ENCODE assay signal across 12 mouse cellular contexts in the genomic region with DNA sequence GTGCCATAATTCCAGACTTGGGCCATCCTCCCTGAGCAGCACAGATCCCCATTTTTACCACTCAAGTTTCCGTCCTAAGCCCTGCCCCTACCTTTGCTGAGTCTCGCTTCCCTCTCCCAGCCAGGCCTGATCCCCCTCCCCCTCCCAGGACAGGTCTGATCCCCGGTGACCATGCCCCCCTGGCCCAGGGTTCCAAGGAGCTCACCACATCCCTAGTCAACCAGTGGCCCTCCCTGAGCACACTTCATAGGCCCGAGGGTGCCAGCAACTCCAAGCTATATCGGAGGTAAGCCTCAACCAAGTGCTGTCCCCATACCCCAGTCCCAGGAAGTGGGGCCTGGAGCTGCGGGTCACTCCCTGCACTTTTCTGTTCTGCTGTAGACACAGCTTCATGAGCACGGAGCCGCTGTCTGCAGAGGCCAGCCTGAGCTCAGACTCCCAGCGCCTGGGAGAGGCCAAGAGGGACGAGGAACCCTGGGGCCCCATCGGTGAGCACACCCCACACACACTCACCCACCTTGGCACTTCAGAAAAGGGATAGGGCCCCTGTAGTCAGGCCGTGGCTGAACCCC. TPM values are rescaled to one million over a fixed set of nuclear protein-coding genes. Genes with fewer than 3 reads are reported as not detected.
DNase-seq lines count a peak whose midpoint lies in the region; ATAC-seq and TF ChIP-seq lines count a peak whose summit lies in the region.
"Had no signal": no experiment of that assay in that cellular context is flagged by ENCODE, and none has a peak within 500 bp of the region (broad histone marks: within the 10 kb centered on the region; RNA-seq: fewer than 3 reads in every experiment).

No protein-coding gene starts in this region.

- H3K27me3 ChIP-seq in liver, embryonic 13.5 days: peaks cover 78% of the 10 kb centered on the region
- peaks cover 60% of the 10 kb centered on the region for H3K27me3 ChIP-seq in liver, embryonic 11.5 days (replicated peaks; ENCODE audit: control insufficient read depth, insufficient read depth, low read length)
- H3K27me3 ChIP-seq in embryonic facial prominence, embryonic 10.5 days (replicated peaks; ENCODE audit: low read depth, poor library complexity, severe bottlenecking): peaks cover 82% of the 10 kb centered on the region
- H3K27me3 ChIP-seq in testis, adult 2 months (ENCODE audit: control insufficient read depth, insufficient read depth, low read length): no peaks in the 10 kb centered on the region

- H3K4me2 ChIP-seq in liver, embryonic 13.5 days: 0 out of 2 replicates have a peak overlapping the region, but pooled peaks have one; percentile 6
- no peak overlapping the region for H3K4me2 ChIP-seq in liver, embryonic 11.5 days

- H3K27ac ChIP-seq in liver, embryonic 13.5 days: no peak overlapping the region
- no peak overlapping the region for H3K27ac ChIP-seq in liver, embryonic 11.5 days (ENCODE audit: low read depth, low read length)
- no peak overlapping the region for H3K27ac ChIP-seq in embryonic facial prominence, embryonic 10.5 days (replicated peaks)
- no peak overlapping the region for H3K27ac ChIP-seq in testis, adult 2 months (ENCODE audit: control insufficient read depth, insufficient read depth, low read depth, low read length)

- H3K9ac ChIP-seq in liver, embryonic 13.5 days: peak overlapping the region; percentile 50; the same call in 1 of the 2 replicates
- H3K9ac ChIP-seq in liver, embryonic 11.5 days (ENCODE audit: low read depth, low read length): no peak overlapping the region

- 24% methylated on average over 12 of the region's 12 CpGs for WGBS in liver, embryonic 13.5 days (ENCODE audit: insufficient replicate concordance)
- WGBS in liver, embryonic 11.5 days: 24% methylated on average over 12 of the region's 12 CpGs
- 22% methylated on average over 12 of the region's 12 CpGs for WGBS in embryonic facial prominence, embryonic 10.5 days

- H3K4me3 ChIP-seq in liver, embryonic 13.5 days (replicated peaks): no peak overlapping the region
- no peak overlapping the region for H3K4me3 ChIP-seq in liver, embryonic 11.5 days (ENCODE audit: low read depth, low read length)
- H3K4me3 ChIP-seq in embryonic facial prominence, embryonic 10.5 days: 0 out of 2 replicates have a peak overlapping the region, but pooled peaks have one; percentile 19
- H3K4me3 ChIP-seq in testis, adult 2 months (ENCODE audit: control insufficient read depth, low read depth, low read length): peak overlapping the region; percentile 84
- H3K4me3 ChIP-seq: megakaryocyte, embryonic 14.5 days had no signal

- H3K4me1 ChIP-seq in liver, embryonic 13.5 days (replicated peaks): peaks cover 63% of the 10 kb centered on the region
- H3K4me1 ChIP-seq in liver, embryonic 11.5 days (replicated peaks; ENCODE audit: control insufficient read depth, insufficient read depth, low read length): peaks cover 15% of the 10 kb centered on the region
- peaks cover 56% of the 10 kb centered on the region for H3K4me1 ChIP-seq in embryonic facial prominence, embryonic 10.5 days
- H3K4me1 ChIP-seq in testis, adult 2 months (ENCODE audit: control insufficient read depth, insufficient read depth, low read length): peaks cover 19% of the 10 kb centered on the region

- no peaks in the 10 kb centered on the region for H3K9me3 ChIP-seq in liver, embryonic 13.5 days (replicated peaks)
- H3K9me3 ChIP-seq in liver, embryonic 11.5 days (ENCODE audit: control insufficient read depth, low read length): no peaks in the 10 kb centered on the region
- H3K9me3 ChIP-seq in embryonic facial prominence, embryonic 10.5 days: no peaks in the 10 kb centered on the region
- H3K9me3 ChIP-seq: G1E had no signal

- DNase-seq in cerebellum, postnatal 10 days: peak; percentile 31 to 34
- no peak for DNase-seq in cerebellum, adult 9-10 months
- DNase-seq in liver, embryonic 13.5 days: no peak
- DNase-seq in liver, embryonic 11.5 days (ENCODE audit: low spot score): no peak
- DNase-seq in embryonic facial prominence, embryonic 10.5 days (ENCODE audit: low spot score): no peak
- DNase-seq in thymus, postnatal 4 days: no peak
- DNase-seq: adrenal gland, adult 8-10 months had no signal

- no peak for TF ChIP-seq POLR2A in testis, adult 2 months (IDR thresholded peaks at IDR 0.05; ENCODE audit: control insufficient read depth, low read depth, low read length)

- H3K36me3 ChIP-seq in liver, embryonic 13.5 days: peaks cover 40% of the 10 kb centered on the region
- peaks cover 19% of the 10 kb centered on the region for H3K36me3 ChIP-seq in liver, embryonic 11.5 days (ENCODE audit: control insufficient read depth, insufficient read depth, low read length)
- H3K36me3 ChIP-seq in embryonic facial prominence, embryonic 10.5 days (replicated peaks): peaks cover 37% of the 10 kb centered on the region
- H3K36me3 ChIP-seq in testis, adult 2 months (ENCODE audit: control insufficient read depth, insufficient read depth, low read length): no peaks in the 10 kb centered on the region; the same call in 1 of the 2 replicates

- TF ChIP-seq CTCF in testis, adult 2 months (IDR thresholded peaks at IDR 0.05; ENCODE audit: control insufficient read depth, insufficient read depth, insufficient replicate concordance, low read depth, low read length): no peak

- ATAC-seq in liver, embryonic 13.5 days (ENCODE audit: low read depth): no peak
- no peak for ATAC-seq in liver, embryonic 11.5 days (replicated peaks; ENCODE audit: low FRiP score)
- ATAC-seq: inflammation-experienced regulatory T-cells, adult 6 months had no signal

RNA-seq across cellular contexts. Expression of gene Slc25a39, which starts 7.1 kb away (rescaled TPM):
- 388 and 390 TPM in 2 replicates for polyA plus RNA-seq in liver, embryonic 13.5 days (2015; fragmentation: Nextera tagmentation; extraction: Ambion mirVana)
- polyA plus RNA-seq in liver, embryonic 11.5 days (2014; fragmentation: Nextera tagmentation; extraction: Ambion mirVana): 282 and 283 TPM in 2 replicates
- polyA plus RNA-seq in embryonic facial prominence, embryonic 10.5 days (2016; fragmentation: Nextera tagmentation; extraction: Ambion mirVana): 229 and 241 TPM in 2 replicates
- polyA plus RNA-seq in testis, adult 2 months (2012; rRNA removed): 1,405 and 1,456 TPM in 2 replicates

RNA-seq across cellular contexts. Expression of gene Rundc3a, which starts 7.4 kb away (rescaled TPM):
- 1.5 and 1.7 TPM in 2 replicates for polyA plus RNA-seq in liver, embryonic 13.5 days (2015; fragmentation: Nextera tagmentation; extraction: Ambion mirVana)
- 1.8 and 2.6 TPM in 2 replicates for polyA plus RNA-seq in liver, embryonic 11.5 days (2014; fragmentation: Nextera tagmentation; extraction: Ambion mirVana)
- 10.0 and 11.9 TPM in 2 replicates for polyA plus RNA-seq in embryonic facial prominence, embryonic 10.5 days (2016; fragmentation: Nextera tagmentation; extraction: Ambion mirVana)
- polyA plus RNA-seq in testis, adult 2 months (2012; rRNA removed): 53.7 and 55.6 TPM in 2 replicates
- polyA plus RNA-seq: G1E had no signal

RNA-seq across cellular contexts. Expression of gene Grn, which starts 29.5 kb away (rescaled TPM):
- 59.5 and 63.3 TPM in 2 replicates for polyA plus RNA-seq in liver, embryonic 13.5 days (2015; fragmentation: Nextera tagmentation; extraction: Ambion mirVana)
- 68.1 and 69.5 TPM in 2 replicates for polyA plus RNA-seq in liver, embryonic 11.5 days (2014; fragmentation: Nextera tagmentation; extraction: Ambion mirVana)
- 79.4 and 87.3 TPM in 2 replicates for polyA plus RNA-seq in embryonic facial prominence, embryonic 10.5 days (2016; fragmentation: Nextera tagmentation; extraction: Ambion mirVana)
- 21.1 TPM in 2 replicates for polyA plus RNA-seq in testis, adult 2 months (2012; rRNA removed)

RNA-seq across cellular contexts. Expression of gene Slc4a1, which starts 34.6 kb away (rescaled TPM):
- 734 and 914 TPM in 2 replicates for polyA plus RNA-seq in liver, embryonic 13.5 days (2015; fragmentation: Nextera tagmentation; extraction: Ambion mirVana)
- polyA plus RNA-seq in liver, embryonic 11.5 days (2014; fragmentation: Nextera tagmentation; extraction: Ambion mirVana): 191 and 229 TPM in 2 replicates
- 29.7 and 33.8 TPM in 2 replicates for polyA plus RNA-seq in embryonic facial prominence, embryonic 10.5 days (2016; fragmentation: Nextera tagmentation; extraction: Ambion mirVana)
- polyA plus RNA-seq in testis, adult 2 months (2012; rRNA removed): not detected in 2 replicates
- polyA plus RNA-seq: C2C12 had no signal

RNA-seq across cellular contexts. Expression of gene Fam171a2, which starts 46.9 kb away (rescaled TPM):
- 0.25 and 0.41 TPM in 2 replicates for polyA plus RNA-seq in liver, embryonic 13.5 days (2015; fragmentation: Nextera tagmentation; extraction: Ambion mirVana)
- polyA plus RNA-seq in liver, embryonic 11.5 days (2014; fragmentation: Nextera tagmentation; extraction: Ambion mirVana): 1.8 and 2.0 TPM in 2 replicates
- polyA plus RNA-seq in embryonic facial prominence, embryonic 10.5 days (2016; fragmentation: Nextera tagmentation; extraction: Ambion mirVana): 3.4 and 3.7 TPM in 2 replicates
- polyA plus RNA-seq in testis, adult 2 months (2012; rRNA removed): 0.88 and 1.2 TPM in 2 replicates
- polyA plus RNA-seq: inflammation-experienced regulatory T-cells, adult 6 months had no signal

Comparison
In these comparisons a context has a peak if more than half of its experiments do, and no peak if none do; other contexts are left out.
1. DNase-seq: peak in cerebellum, postnatal 10 days (2 of 2); none in cerebellum, adult 9-10 months (single experiment), liver, embryonic 13.5 days (single experiment), liver, embryonic 11.5 days (single experiment), embryonic facial prominence, embryonic 10.5 days (single experiment) and thymus, postnatal 4 days (single experiment).
2. H3K4me3 ChIP-seq: peak in embryonic facial prominence, embryonic 10.5 days (single experiment) and testis, adult 2 months (single experiment); none in liver, embryonic 13.5 days (single experiment) and liver, embryonic 11.5 days (single experiment).